Mouse (Mus musculus) midbrain, embryonic 16.5 days (tissue): Measurements from ENCODE around the gene Tmem198. TPM values are rescaled to one million over a fixed set of nuclear protein-coding genes. Genes with fewer than 3 reads are reported as not detected.

Experiments used
- ATAC-seq: fragments of 200-750 bp; cut with Nextera tagmentation; 2 replicates; pipeline ENCODE4 v1.8.0; 2017; ENCODE audit warnings: moderate TSS enrichment
- H3K27ac ChIP-seq: fragments of 300-500 bp; sonication (generic); 2 replicates; pipeline ENCODE4 v1.5.1; 2014; ENCODE audit warnings: mild to moderate bottlenecking, low read length, mixed read lengths
- H3K27me3 ChIP-seq: fragments of 300-500 bp; sonication (generic); 2 replicates; pipeline ENCODE4 v1.6.1; 2014; ENCODE audit warnings: low read depth, low read length, mixed read lengths; ENCODE audit not compliant: control insufficient read depth, insufficient read depth
- H3K36me3 ChIP-seq: fragments of 300-500 bp; sonication (generic); 2 replicates; pipeline ENCODE4 v1.6.1; 2014; ENCODE audit warnings: mild to moderate bottlenecking, low read length, moderate library complexity, mixed read lengths; ENCODE audit not compliant: control insufficient read depth, insufficient read depth
- H3K4me1 ChIP-seq: fragments of 300-500 bp; sonication (generic); 2 replicates; pipeline ENCODE4 v1.6.1; 2014; ENCODE audit warnings: mild to moderate bottlenecking, low read length, mixed read lengths; ENCODE audit not compliant: control insufficient read depth, insufficient read depth
- H3K4me2 ChIP-seq: fragments of 300-500 bp; sonication (generic); 2 replicates; pipeline ENCODE4 v1.6.1; 2014; ENCODE audit warnings: mild to moderate bottlenecking, low read length, mixed read lengths
- H3K4me3 ChIP-seq: fragments of 300-500 bp; sonication (generic); 2 replicates; pipeline ENCODE4 v1.5.1; 2014; ENCODE audit warnings: low read depth, mild to moderate bottlenecking, low read length, moderate library complexity, mixed read lengths
- H3K9ac ChIP-seq: fragments of 300-500 bp; sonication (generic); 2 replicates; pipeline ENCODE4 v1.6.1; 2014; ENCODE audit warnings: low read depth, low read length, mixed read lengths
- H3K9me3 ChIP-seq: fragments of 300-500 bp; sonication (generic); replicated peaks from 2 replicates; pipeline ENCODE4 v1.6.1; 2014; ENCODE audit warnings: mild to moderate bottlenecking, low read length, mixed read lengths; ENCODE audit not compliant: control insufficient read depth, poor library complexity, severe bottlenecking
- WGBS: fragments of 180-500 bp; shearing (Covaris S2); extraction: QIAGEN DNeasy Blood & Tissue Kit; methylation state at CpG from one replicate; pipeline ENCODE4 v1.1.7; 2014; 5-methylcytosine and 5-hydroxymethylcytosine counted together
- polyA plus RNA-seq: library from polyadenylated mRNA; unstranded; fragments of >200 nt; fragmentation: Nextera tagmentation; extraction: Ambion mirVana; gene quantifications from 2 replicates; pipeline ENCODE4 v1.2.1, GENCODE M21; 2015

Gene Tmem198
- polyA plus RNA-seq, 1 experiment from 2014 or later = 56.7 TPM

- H3K27me3 ChIP-seq = no peaks in the 10 kb centered on the region; the same call in 1 of the 2 replicates
- H3K9me3 ChIP-seq = no peaks in the 10 kb centered on the region
- H3K4me1 ChIP-seq = peaks cover 49% of the 10 kb centered on the region
- H3K9ac ChIP-seq = peak within 1 kb of the TSS; percentile 79
- no peaks in the 10 kb centered on the region for H3K36me3 ChIP-seq
- ATAC-seq = 0 out of 2 replicates have a peak, but pooled peaks have one; percentile 21
- peak within 1 kb of the TSS; percentile 43 for H3K4me3 ChIP-seq
- peak within 1 kb of the TSS; percentile 77 for H3K4me2 ChIP-seq
- WGBS = under 1% methylated on average over 32 of the region's 35 CpGs
- H3K27ac ChIP-seq = peak within 1 kb of the TSS; percentile 85
Measured at GRCm38 (mm10) chr1:75450314-75451005, 28.9 kb upstream of the Tmem198 start, which contains the start of gene Asic4. Gene Asic4, plus strand, starts transcription at chr1:75450436.

GRCm38 (mm10) chr1:75451900-75452299, 27.4 kb upstream of the Tmem198 start:
- H3K4me3 ChIP-seq = peak overlapping the region; percentile 43
- peaks cover 43% of the 10 kb centered on the region for H3K4me1 ChIP-seq
- no peaks in the 10 kb centered on the region for H3K9me3 ChIP-seq
- 50% methylated on average over 5 of the region's 5 CpGs for WGBS
- no peaks in the 10 kb centered on the region; the same call in 1 of the 2 replicates for H3K27me3 ChIP-seq
- H3K4me2 ChIP-seq = peak overlapping the region; percentile 77
- no peak for ATAC-seq
- no peaks in the 10 kb centered on the region for H3K36me3 ChIP-seq
- peak overlapping the region; percentile 85 for H3K27ac ChIP-seq
- peak overlapping the region; percentile 79 for H3K9ac ChIP-seq

- peak overlapping the region; percentile 13 for H3K4me2 ChIP-seq
Measured at GRCm38 (mm10) chr1:75455433-75455832, 23.9 kb upstream of the Tmem198 start.

GRCm38 (mm10) chr1:75455948-75456347, 23.4 kb upstream of the Tmem198 start:
- 12% methylated on average over 5 of the region's 5 CpGs for WGBS
- peak overlapping the region; percentile 55 for H3K27ac ChIP-seq
- H3K4me1 ChIP-seq = peaks cover 28% of the 10 kb centered on the region
- no peak for ATAC-seq
- 0 out of 2 replicates have a peak overlapping the region, but pooled peaks have one; percentile 11 for H3K9ac ChIP-seq
- peak overlapping the region; percentile 13 for H3K4me2 ChIP-seq
- H3K36me3 ChIP-seq = no peaks in the 10 kb centered on the region
- no peak overlapping the region for H3K4me3 ChIP-seq
- H3K9me3 ChIP-seq = no peaks in the 10 kb centered on the region
- no peaks in the 10 kb centered on the region for H3K27me3 ChIP-seq

More at GRCm38 (mm10) chr1:75455433-75455832, 23.9 kb upstream of the Tmem198 start:
- Histone ChIP-seq H3K9me3 (no peaks in the 10 kb centered on the region), H3K9ac (no peak overlapping the region), H3K4me3 (no peak overlapping the region), H3K27me3 (no peaks in the 10 kb centered on the region), H3K27ac (peak overlapping the region; percentile 55), H3K4me1 (peaks cover 33% of the 10 kb centered on the region), H3K36me3 (no peaks in the 10 kb centered on the region)
- WGBS = 67% methylated on average over 3 of the region's 3 CpGs
- no peak for ATAC-seq

- no peak overlapping the region for H3K4me3 ChIP-seq
- H3K9ac ChIP-seq = no peak overlapping the region
- ATAC-seq = no peak
- H3K4me1 ChIP-seq = peaks cover 28% of the 10 kb centered on the region
- WGBS = 11% methylated on average over 14 of the region's 14 CpGs
- no peaks in the 10 kb centered on the region for H3K27me3 ChIP-seq
- H3K36me3 ChIP-seq = no peaks in the 10 kb centered on the region
- H3K27ac ChIP-seq = peak overlapping the region; percentile 78
- peak overlapping the region; percentile 13; the same call in 1 of the 2 replicates for H3K4me2 ChIP-seq
- H3K9me3 ChIP-seq = no peaks in the 10 kb centered on the region
Measured at GRCm38 (mm10) chr1:75456746-75457564, 22.4 kb upstream of the Tmem198 start.

GRCm38 (mm10) chr1:75457710-75458024, 21.7 kb upstream of the Tmem198 start:
- H3K4me1 ChIP-seq = peaks cover 28% of the 10 kb centered on the region
- peak; percentile 40 for ATAC-seq
- peak overlapping the region; percentile 78 for H3K27ac ChIP-seq
- under 1% methylated on average over 7 of the region's 10 CpGs for WGBS
- H3K4me3 ChIP-seq = no peak overlapping the region; the same call in 1 of the 2 replicates
- peak overlapping the region; percentile 56 for H3K4me2 ChIP-seq
- H3K9me3 ChIP-seq = no peaks in the 10 kb centered on the region
- no peaks in the 10 kb centered on the region for H3K36me3 ChIP-seq
- no peaks in the 10 kb centered on the region for H3K27me3 ChIP-seq
- H3K9ac ChIP-seq = peak overlapping the region; percentile 58

GRCm38 (mm10) chr1:75458025-75458788, 21.1 kb upstream of the Tmem198 start:
- Histone ChIP-seq H3K9ac (peak overlapping the region; percentile 58), H3K4me1 (peaks cover 28% of the 10 kb centered on the region), H3K27me3 (no peaks in the 10 kb centered on the region), H3K9me3 (no peaks in the 10 kb centered on the region), H3K4me2 (peak overlapping the region; percentile 56), H3K4me3 (peak overlapping the region; percentile 28), H3K27ac (peak overlapping the region; percentile 78), H3K36me3 (no peaks in the 10 kb centered on the region)
- 3% methylated on average over 41 of the region's 42 CpGs for WGBS
- peak; percentile 69 for ATAC-seq

GRCm38 (mm10) chr1:75458789-75459684, 20.3 kb upstream of the Tmem198 start:
- Histone ChIP-seq H3K9me3 (no peaks in the 10 kb centered on the region), H3K27ac (peak overlapping the region; percentile 78), H3K9ac (peak overlapping the region; percentile 58), H3K36me3 (no peaks in the 10 kb centered on the region), H3K4me1 (peaks cover 32% of the 10 kb centered on the region), H3K4me3 (peak overlapping the region; percentile 28), H3K27me3 (no peaks in the 10 kb centered on the region), H3K4me2 (peak overlapping the region; percentile 56)
- no peak for ATAC-seq
- 16% methylated on average over 23 of the region's 23 CpGs for WGBS
